Mouse (Mus musculus) neutrophil, adult 83 days (primary cell): ENCODE data around the gene Gm7257. TPM values are rescaled to one million over a fixed set of nuclear protein-coding genes. Genes with fewer than 3 reads are reported as not detected.

Experiments used
- total RNA-seq, 2 experiments: library from RNA; stranded (reverse); gene quantifications; one replicate each; pipeline ENCODE4 v1.2.4; 2023

Gm7257 gene
- total RNA-seq = not detected

GRCm38 (mm10) chr9:36431584-36431983 is at the start of gene Gm7257:
Gene Gm7257, plus strand, starts transcription at chr9:36431884.

GRCm38 (mm10) chr9:36475338-36475737 is 43.7 kb downstream of the Gm7257 start, which contains the start of gene Gm9513:
Gene Gm9513, plus strand, starts transcription at chr9:36475638.

Other genes with a start within 250 kb of the Gm7257 start
- not detected for gene Gm9513, start 43.8 kb downstream of the Gm7257 start, total RNA-seq
- gene Gm5615, start 110.1 kb downstream of the Gm7257 start, total RNA-seq = not detected
- gene Gm17689, start 150.8 kb downstream of the Gm7257 start, total RNA-seq = not detected
- gene A630095E13Rik, start 211.5 kb downstream of the Gm7257 start, total RNA-seq = not detected